Mouse (Mus musculus): ENCODE data around the gene Morn3.

- TF ChIP-seq CTCF (IDR thresholded peaks at IDR 0.05; ENCODE audit: borderline replicate concordance, insufficient read depth, low read depth, low read length): no peak
- no peak for TF ChIP-seq POLR2A (IDR thresholded peaks at IDR 0.05; ENCODE audit: borderline replicate concordance, insufficient read depth, low read length)
These were observed 45.9 kb downstream of the Morn3 start for GRCm38 (mm10) chr5:123000901-123001300.

All from cerebellum, adult 2 months (tissue).